Mouse (Mus musculus): ENCODE results near the gene Dpp8. TPM values are rescaled to one million over a fixed set of nuclear protein-coding genes. Genes with fewer than 3 reads are reported as not detected.
"Not testable (repeated sequence)": the region's sequence is repeated elsewhere in the genome, so short reads cannot be mapped to it uniquely, and the experiment has no call there.

Dpp8 gene
- polyA plus RNA-seq, 1 experiment = 30.0 TPM

DNA sequence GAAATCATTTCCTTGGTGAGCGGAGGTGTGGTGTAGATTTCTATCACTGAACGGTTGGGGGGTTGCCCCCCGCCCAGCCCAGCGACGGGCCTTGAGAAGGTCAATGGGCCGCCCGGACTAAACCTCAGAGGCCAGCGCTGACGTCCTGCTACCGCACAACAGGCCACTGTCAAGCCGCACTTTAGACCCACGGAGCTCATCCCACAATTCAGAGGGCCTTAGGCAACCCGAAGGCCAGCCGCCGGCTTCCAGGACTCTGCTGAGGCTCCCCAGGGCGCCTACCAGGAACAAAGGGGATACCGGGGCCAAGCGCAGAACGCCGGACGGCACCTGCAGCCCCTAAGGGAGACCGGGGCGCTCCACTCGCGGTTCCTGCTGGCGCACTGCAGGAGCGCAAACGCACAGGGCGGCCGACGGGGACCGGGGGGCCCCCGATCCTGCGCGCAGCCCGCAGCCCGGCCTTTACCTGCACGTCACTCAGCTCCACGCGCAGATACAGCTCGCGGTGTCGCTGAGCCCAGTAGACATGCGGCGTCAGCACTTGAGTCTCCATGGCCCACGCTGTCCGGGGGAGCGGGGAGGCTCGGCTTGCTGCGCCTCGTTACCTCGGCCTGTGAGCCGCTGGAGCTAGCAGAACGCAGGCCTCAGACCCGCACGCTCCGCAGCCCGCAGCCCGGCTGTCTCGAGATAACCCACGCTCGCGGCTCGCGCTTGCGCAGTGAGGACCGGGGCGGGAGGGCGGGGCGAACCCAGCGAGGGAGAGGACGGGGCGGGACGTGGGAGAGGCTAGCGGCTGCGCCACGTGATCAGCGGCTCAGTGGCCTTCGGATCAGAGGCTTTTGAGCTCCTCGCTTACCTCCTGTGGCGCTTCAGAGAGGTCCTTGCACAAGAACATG is 11.0 kb upstream of the Dpp8 start, which contains the start of gene Hacd3:
TSS of gene Hacd3 (minus strand) at position 703 of the 896 bp plus-strand sequence.
- under 1% methylated on average over 81 of the region's 81 CpGs for WGBS
- no peak for DNase-seq (ENCODE audit: low read depth, low spot score)

DNA sequence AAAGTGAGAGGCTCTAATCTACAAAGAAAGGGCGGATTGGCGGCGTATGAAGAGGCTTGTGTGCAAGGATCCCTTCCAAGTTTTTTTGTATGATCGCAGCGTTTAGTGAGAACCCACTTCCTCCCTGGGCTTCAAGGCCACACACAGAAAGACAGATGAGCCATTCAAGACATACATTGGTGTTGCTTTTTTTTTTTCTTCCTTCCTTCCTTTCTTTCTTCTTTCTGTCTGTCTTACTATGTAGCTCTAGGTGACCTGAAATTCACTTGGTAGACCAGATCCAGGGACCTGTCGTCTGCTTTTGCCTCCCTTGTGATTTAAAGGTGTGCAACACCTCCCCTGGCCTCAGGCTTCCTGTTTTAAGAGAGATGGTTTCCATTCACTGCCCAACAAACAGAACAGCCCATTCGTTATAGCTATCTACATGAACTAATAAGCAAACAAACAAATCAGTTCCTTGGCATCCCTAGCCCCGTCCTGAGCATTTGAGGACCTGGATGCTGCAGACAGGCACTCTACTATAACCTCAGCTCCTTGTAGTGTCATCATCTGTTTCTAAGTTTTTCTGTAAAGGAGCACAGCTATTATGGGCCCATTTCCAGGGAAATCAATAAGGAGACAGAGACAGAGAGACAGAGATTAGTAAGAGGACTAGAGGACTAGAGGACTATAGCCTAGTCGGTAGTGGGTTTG is 10.2 kb upstream of the Dpp8 start:
- 14% methylated on average over 9 of the region's 9 CpGs for WGBS
- DNase-seq (ENCODE audit: low read depth, low spot score) = no peak

DNA sequence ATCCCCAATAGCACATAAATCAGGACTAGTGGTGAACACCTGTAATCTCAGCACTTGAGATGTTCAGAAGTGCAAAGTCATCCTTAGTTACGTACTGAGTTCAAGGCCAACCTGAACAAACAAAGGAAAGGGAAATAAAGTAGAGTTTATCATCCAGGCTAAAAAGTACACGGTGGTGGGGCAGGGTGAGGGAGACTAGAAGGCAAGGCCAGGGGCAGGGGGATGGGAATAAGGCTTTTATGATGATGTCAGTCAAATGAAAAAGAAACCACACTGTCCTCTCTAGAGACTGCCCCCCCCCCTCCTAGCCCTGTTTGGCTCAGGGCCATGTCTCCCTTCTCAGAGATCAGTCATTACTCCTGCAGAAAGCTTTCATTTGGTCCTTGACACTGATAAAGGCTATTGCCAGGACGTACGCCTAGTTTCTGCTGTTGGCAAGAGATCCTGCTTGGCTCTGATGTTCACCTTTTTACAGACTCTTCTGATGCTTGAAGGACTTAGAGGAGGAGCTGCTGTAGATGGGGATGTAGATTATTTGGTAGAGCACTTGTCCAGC is 9.6 kb upstream of the Dpp8 start:
- 22% methylated on average over 4 of the region's 4 CpGs for WGBS
- no peak for DNase-seq (ENCODE audit: low read depth, low spot score)

DNA sequence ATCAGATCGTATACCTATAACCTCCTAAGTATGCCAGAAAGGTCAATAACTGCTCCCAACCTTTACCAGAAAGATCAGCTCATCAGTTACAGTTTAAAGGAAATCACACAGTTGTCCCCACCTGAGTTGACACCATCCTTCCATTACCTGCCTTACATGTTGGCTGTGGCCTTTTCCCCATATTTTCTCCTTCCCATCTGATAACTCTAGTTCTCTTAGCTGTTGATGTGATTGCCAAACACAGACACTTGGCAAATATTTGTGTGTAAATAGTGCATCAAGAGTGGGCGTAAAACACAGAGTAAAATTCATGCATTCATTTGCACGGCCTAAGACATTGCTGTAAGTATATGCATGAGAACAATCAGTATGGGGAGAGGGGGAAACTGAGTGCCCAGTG is 8.8 kb upstream of the Dpp8 start:
- DNase-seq (ENCODE audit: low read depth, low spot score) = no peak
- WGBS = 52% methylated on average over 3 of the region's 3 CpGs

DNA sequence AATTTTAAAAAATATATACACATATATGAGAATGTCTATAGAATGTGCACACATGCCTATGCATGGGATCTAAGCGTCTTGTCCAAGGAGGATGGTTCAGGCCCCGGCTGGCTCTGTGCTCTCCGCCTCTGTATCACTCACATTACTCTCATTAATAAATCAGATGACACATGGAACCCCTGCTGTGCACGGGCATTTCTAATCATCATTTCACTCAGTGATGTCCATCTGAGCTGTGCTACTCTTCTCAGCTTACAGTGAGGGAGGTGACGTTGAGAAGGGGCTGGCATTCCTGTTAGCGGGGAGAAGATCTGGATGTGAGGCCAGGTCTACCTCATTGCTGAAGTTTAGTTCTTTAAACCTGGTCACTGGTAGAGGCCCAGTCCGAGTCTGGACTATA is 5.0 kb upstream of the Dpp8 start:
- 86% methylated on average over 7 of the region's 7 CpGs for WGBS
- no peak for DNase-seq (ENCODE audit: low read depth, low spot score)

DNA sequence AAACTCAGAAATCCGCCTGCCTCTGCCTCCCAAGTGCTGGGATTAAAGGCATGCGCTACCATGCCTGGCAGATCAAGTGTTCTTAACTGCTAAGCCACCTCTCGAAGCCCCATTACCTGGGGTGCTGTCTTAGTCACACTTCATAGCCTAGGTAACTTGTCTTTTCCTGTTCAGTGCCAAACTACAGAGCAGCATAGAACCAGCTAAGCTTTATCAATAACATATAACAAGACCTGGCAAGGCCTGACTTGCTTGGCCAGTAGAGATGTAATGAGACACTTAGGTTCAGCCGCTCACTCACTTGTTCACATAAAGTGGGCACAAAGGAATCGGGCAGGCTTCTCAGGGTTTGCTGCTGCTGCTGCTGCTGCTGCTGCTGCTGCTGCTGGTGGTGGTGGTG is 3.9 kb upstream of the Dpp8 start:
- no peak for DNase-seq (ENCODE audit: low read depth, low spot score)
- WGBS = 90% methylated on average over 5 of the region's 5 CpGs

DNA sequence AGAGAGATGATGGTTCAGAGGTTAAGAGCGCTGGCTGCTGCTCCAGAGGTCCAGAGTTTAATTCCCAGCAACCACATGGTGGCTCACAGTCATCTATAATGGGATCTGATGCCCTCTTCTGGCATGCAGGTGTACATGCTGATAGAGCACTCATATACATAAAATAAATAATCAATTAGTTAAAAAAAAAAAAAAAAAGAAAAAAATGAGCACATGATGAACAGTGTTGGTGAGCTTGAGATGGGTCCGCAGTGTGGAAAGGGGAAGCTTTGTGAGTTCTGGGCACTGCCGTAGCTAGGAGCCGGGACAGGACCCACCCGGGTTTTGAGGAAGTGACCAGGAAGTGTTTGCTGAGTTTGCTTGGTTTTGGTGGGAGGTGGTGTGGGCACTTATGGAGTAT is 859 bp upstream of the Dpp8 start:
- WGBS = 47% methylated on average over 5 of the region's 5 CpGs
- not testable (repeated sequence) for DNase-seq (ENCODE audit: low read depth, low spot score)

DNA sequence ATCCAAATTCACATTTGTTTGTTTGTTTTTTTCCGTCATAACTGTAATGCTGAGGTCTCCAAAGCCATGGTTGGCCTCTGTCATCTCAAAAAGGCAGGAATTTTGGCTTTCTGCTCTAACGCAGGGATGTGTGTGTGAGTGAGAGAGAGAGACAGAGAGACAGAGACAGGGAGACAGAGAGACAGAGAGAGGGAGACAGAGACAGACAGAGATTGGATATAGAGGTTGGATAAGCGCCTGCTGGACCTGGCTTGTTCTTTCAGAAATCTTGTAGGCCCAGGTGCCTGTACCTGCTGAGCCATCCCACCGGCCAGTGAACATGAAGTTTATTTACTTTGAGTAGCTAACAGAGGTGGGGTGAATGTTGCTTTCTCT is 333 bp upstream of the Dpp8 start:
- WGBS = 27% methylated on average over 4 of the region's 4 CpGs
- no peak for DNase-seq (ENCODE audit: low read depth, low spot score)

DNA sequence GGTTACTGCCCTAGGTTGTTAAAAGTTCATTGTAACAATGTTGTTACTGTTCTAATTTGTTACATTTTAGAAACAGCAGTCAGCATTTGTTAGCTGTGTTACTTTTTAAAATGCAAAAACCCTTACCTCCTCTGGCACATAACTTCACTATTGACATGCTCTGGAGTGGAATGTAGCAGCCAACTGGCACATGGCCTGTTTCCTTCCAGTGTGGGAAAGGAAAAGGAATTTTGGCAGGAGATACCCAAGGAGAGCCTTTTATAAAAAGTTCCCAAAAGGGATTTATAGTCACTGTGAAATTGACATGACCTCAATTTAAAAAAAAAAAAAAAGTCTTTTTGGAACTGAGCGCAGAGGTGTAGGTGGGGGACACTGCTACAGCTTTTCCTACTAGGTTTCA is 4.2 kb downstream of the Dpp8 start:
- WGBS = 90% methylated on average over 1 of the region's 1 CpGs
- DNase-seq (ENCODE audit: low read depth, low spot score) = no peak

DNA sequence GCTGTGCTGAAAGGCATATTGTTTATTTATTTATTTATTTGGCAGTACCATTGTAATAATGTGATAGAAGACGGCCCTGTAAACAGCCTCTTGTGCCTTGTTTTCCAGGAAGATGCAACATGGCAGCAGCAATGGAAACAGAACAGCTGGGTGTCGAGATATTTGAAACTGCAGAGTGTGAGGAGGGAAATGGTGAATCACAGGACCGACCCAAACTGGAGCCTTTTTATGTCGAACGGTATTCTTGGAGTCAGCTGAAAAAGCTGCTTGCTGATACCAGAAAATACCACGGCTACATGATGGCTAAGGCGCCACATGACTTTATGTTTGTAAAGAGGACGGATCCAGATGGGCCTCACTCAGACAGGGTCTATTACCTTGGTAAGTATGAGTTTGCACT is 4.6 kb downstream of the Dpp8 start:
- DNase-seq (ENCODE audit: low read depth, low spot score) = no peak
- WGBS = 86% methylated on average over 8 of the region's 8 CpGs

DNA sequence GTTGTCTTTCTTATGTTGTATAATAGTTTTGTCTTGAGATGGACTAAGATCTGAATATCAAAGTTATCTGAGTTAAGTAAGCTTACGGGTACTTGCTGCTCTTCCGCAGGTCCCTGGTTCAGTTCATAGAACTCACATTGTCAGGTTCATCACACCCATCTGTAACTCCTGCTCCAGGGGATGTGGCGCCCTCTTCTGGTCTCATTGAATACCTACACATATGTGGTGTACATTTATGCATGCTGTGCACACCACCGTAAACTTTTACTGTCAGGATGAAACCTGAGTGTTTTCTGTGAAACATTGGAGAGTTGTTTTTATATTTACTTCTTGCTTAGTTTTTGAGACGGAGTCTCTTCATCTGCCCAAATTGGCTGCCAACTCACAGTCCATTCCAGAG is 9.2 kb downstream of the Dpp8 start:
- no peak for DNase-seq (ENCODE audit: low read depth, low spot score)
- WGBS = 98% methylated on average over 5 of the region's 5 CpGs

DNA sequence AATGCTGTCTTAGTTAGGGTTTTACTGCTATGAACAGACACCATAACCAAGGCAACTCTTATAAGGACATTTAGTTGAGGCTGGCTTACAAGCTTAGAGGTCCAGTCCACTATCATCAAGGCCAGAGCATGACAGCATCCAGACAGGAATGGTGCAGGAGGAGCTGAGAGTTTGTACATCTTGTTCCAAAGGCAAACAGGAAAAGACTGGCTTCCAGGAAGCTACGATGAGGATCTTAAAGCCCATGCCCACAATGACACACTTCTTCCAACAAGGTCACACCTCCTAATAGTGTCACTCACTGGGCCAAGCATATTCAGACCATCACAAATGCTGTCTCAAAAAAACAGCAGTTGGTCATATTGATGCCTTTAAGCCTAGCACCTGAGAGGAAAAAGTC is 14.8 kb downstream of the Dpp8 start:
- no peak for DNase-seq (ENCODE audit: low read depth, low spot score)
- 89% methylated on average over 1 of the region's 1 CpGs for WGBS

DNA sequence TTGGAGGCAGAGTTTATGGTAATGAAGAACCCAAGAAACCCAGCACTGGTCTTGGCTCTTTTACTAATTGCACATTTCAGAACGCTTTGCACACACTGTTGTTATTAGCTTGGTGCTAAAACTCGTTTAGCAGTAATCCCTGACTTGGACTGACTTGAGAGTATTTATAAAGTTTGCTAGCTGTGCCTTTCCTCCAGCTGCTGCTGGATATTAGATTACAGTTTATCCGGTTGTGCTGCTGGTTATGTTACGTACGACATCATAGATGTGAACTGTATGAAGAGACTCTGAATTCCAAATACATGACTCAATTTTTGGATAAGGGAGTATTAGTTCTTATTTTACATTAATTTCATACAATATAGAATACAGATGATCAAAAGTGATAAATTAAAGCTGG is 17.2 kb downstream of the Dpp8 start:
- DNase-seq (ENCODE audit: low read depth, low spot score) = no peak
- 85% methylated on average over 5 of the region's 5 CpGs for WGBS

DNA sequence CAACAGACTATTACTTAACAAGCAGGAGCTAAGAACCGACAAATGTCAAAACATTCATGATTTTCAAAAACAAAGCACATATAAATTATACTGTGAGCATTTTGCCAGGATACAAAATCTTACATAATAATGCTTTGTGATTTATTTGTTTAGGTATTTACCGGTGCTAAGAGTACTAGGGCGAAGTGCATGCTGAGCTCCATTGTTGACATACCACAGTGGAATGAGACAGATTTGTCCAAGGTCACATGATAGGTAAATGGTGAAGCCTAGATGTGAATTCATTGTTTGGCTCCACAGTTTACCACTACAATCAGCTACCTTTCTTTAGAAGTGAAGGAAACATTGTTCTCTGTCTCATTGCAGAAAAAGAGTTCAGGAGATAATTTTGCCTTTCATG is 18.8 kb downstream of the Dpp8 start:
- no peak for DNase-seq (ENCODE audit: low read depth, low spot score)
- 76% methylated on average over 3 of the region's 3 CpGs for WGBS

DNA sequence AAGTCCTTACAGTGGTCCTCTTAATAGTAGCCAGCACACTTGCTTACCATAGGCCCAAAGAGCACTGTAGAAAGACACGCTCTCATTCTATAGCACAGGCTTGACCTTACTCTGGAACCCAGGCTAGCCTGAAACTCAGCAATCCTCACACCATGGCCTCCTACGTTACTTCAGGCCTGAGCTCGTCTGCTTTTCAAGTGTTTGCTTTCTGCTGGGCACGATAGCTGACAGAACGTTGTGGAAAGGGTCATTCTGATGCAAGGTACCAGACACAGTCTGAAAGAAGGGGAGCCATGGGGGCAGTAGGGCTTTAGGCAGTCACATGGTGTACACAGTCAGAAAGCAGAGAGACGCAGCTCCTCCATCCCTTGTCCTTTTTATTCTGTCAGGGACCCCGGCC is 32.0 kb downstream of the Dpp8 start:
- no peak for DNase-seq (ENCODE audit: low read depth, low spot score)
- 90% methylated on average over 7 of the region's 7 CpGs for WGBS

DNA sequence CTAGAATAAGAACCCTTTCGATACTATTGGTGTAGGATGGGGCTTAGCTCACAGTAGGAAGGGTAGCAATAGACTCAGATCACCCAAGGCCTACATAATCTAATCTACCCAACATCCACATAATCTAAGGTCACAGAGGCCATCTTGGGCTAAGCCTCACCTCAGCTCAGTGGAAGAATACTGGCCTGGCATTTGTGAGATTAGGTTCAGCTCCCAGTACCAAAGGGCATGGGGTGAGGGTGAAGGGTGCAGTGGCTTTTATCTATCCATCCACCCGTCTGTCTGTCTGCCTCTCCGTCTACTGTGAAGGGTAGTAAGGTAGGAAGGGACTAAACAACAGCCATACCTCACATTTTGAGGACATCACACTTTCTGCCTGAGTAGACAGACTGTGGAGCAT is 38.4 kb downstream of the Dpp8 start:
- WGBS = 92% methylated on average over 3 of the region's 3 CpGs
- DNase-seq (ENCODE audit: low read depth, low spot score) = no peak

DNA sequence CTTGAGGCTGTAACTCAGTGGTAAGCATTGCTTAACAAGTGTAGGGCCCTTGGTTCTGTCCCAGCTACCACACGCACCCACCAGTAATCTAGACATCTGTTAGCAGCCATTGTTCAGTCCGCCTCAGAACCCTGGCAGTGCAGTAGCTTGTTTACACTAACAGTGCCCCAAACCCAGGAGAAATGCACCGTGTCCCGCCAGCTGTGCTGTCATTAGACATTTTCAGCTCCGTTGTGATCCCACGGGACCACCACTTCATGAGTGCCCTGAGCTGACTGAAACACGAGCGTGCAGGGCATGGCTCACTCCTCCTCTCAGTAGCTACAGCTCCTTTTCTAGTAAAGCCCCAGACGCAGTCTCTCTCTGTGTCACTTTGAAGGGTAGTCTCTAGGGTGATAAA is 41.3 kb downstream of the Dpp8 start:
- DNase-seq (ENCODE audit: low read depth, low spot score) = no peak
- WGBS = 83% methylated on average over 9 of the region's 9 CpGs

DNA sequence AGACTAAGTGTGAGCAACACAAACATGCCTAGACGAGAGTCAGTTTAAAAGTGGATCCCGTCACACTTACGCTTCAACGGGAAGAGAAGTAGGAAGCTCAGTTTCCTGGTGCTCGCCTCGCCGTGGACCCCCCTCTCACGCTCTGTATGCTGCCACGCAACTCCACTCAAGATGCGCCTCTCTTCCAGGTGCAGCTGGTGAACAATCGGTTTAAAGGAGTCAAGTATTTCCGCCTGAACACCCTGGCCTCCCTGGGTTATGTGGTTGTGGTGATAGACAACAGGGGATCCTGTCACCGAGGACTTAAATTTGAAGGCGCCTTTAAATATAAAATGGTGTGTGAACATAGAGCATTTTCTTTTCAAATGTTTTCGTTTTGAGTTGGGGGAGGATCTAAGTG is 42.0 kb downstream of the Dpp8 start:
- no peak for DNase-seq (ENCODE audit: low read depth, low spot score)
- 86% methylated on average over 15 of the region's 15 CpGs for WGBS

DNA sequence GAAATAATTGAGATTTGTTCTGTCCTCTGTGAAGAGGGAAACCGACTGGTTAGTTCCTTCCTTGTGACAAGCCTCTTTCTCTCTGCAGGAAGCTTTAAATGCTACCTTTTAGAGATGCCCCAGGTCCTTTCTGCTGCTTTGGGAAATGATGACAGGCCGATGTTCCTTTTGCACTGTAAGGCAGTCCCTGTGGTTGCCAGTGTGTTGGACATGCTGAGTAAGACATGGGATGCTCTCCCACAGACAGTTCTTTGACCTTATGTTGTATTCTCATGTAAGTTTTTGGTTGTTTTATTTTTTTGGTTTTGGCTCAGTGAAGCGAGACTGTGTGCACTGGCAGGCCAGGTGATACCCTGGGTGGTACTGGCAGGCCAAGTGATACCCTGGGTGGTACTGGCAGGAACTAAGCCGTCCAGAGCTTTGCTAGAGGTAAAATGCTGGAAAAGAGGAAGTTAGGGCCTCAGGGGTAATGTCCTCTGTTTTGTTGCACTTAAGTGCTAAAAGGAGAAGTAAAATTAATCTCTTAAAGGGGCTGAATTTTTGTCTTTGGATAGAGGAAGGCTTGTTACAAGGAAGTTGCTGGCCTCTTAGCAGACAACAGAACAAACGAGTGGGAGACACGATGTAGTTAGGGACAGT is 42.8 kb downstream of the Dpp8 start:
- 84% methylated on average over 6 of the region's 6 CpGs for WGBS
- DNase-seq (ENCODE audit: low read depth, low spot score) = no peak

DNA sequence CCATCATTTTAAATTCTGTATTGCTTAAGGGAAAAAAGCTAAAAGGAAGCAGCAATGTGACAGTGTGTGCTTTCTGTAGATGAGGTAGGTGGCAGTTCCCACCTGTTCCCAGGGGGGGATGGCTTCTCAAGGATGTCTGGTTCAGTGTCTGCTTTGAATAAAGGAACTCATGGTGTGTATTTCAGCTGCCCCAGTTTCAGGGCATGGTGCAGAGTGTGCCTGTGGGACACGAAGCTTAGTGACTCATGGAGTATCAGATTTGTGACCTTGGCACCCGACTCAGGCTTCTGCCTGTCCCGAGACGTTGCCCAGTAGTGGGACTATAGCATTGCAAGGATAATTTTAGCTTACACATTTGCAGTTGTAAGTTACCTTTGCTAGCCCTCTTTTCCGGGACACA is 45.3 kb downstream of the Dpp8 start:
- WGBS = 83% methylated on average over 5 of the region's 5 CpGs

More for the DNA sequence above, 45.3 kb downstream of the Dpp8 start:
- DNase-seq (ENCODE audit: low read depth, low spot score) = no peak
